In genomic region chr6:128124222-128124971, GRCm38 (mm10) we compare ENCODE assay signal across 8 mouse cellular contexts. TPM values are rescaled to one million over a fixed set of nuclear protein-coding genes. Genes with fewer than 3 reads are reported as not detected.
A peak's percentile ranks its signal among the peaks of the same experiment; 100 is the strongest.
DNase-seq lines count a peak whose midpoint lies in the region; ATAC-seq and TF ChIP-seq lines count a peak whose summit lies in the region.

No protein-coding gene starts in this region.

- 8% methylated on average over 10 of the region's 10 CpGs for WGBS in heart, embryonic 14.5 days
- WGBS in kidney, postnatal 0 days: 32% methylated on average over 10 of the region's 10 CpGs

- peak overlapping the region; percentile 54; the same call in 1 of the 2 replicates for H3K9ac ChIP-seq in heart, embryonic 14.5 days (ENCODE audit: low read length)
- H3K9ac ChIP-seq in kidney, postnatal 0 days (ENCODE audit: low read depth, low read length): no peak overlapping the region

- DNase-seq in gastrocnemius, adult 2 months: no peak
- DNase-seq in gastrocnemius, adult 8-10 months (ENCODE audit: low spot score in 2 of 2): no peak
- peak; percentile 75 for DNase-seq in kidney, postnatal 0 days (ENCODE audit: low spot score)
- peak; percentile 83 for DNase-seq in lung, postnatal 14 days
- no peak for DNase-seq in cerebellum, postnatal 36 days

- peak; percentile 84 for ATAC-seq in heart, embryonic 14.5 days (ENCODE audit: insufficient number of reproducible peaks, insufficient read depth, low FRiP score, low read depth)
- ATAC-seq in kidney, postnatal 0 days (replicated peaks; ENCODE audit: low FRiP score, low read depth): peak; percentile 75
- ATAC-seq in inflammation-experienced regulatory T-cells, adult 6 months: no peak
- no peak for ATAC-seq in CD4-positive, CD25-positive, alpha-beta regulatory T cell, adult 4 months

- peak overlapping the region; percentile 36 for H3K4me3 ChIP-seq in gastrocnemius, adult 2 months
- no peak overlapping the region for H3K4me3 ChIP-seq in heart, embryonic 14.5 days (ENCODE audit: control insufficient read depth in 1 of 2, insufficient read depth in 1 of 2, low read depth in 1 of 2, low read length in 2 of 2)
- no peak overlapping the region for H3K4me3 ChIP-seq in kidney, postnatal 0 days (replicated peaks; ENCODE audit: low read depth, low read length)

- no peak for TF ChIP-seq CTCF in gastrocnemius, adult 2 months (IDR thresholded peaks at IDR 0.05)
- TF ChIP-seq CTCF in kidney, postnatal 0 days (IDR thresholded peaks at IDR 0.05; ENCODE audit: low read depth): no peak

- peak overlapping the region; percentile 82 for H3K27ac ChIP-seq in gastrocnemius, adult 2 months
- H3K27ac ChIP-seq in heart, embryonic 14.5 days (replicated peaks in 1 of 2; ENCODE audit: control insufficient read depth in 1 of 2, insufficient read depth in 1 of 2, low read depth in 2 of 2, low read length in 2 of 2): peak overlapping the region; percentile 74 to 77
- H3K27ac ChIP-seq in kidney, postnatal 0 days: peak overlapping the region; percentile 78

- no peaks in the 10 kb centered on the region for H3K9me3 ChIP-seq in heart, embryonic 14.5 days (ENCODE audit: control insufficient read depth, low read length)
- H3K9me3 ChIP-seq in kidney, postnatal 0 days (replicated peaks; ENCODE audit: low read length): no peaks in the 10 kb centered on the region

- H3K27me3 ChIP-seq in heart, embryonic 14.5 days (ENCODE audit: control insufficient read depth, insufficient read depth, low read length): no peaks in the 10 kb centered on the region
- no peaks in the 10 kb centered on the region for H3K27me3 ChIP-seq in kidney, postnatal 0 days (ENCODE audit: insufficient read depth, low read length)

- peak overlapping the region; percentile 15 for H3K4me2 ChIP-seq in heart, embryonic 14.5 days (ENCODE audit: low read length)
- no peak overlapping the region for H3K4me2 ChIP-seq in kidney, postnatal 0 days (ENCODE audit: low read length)

- H3K4me1 ChIP-seq in heart, embryonic 14.5 days (ENCODE audit: control insufficient read depth in 2 of 2, insufficient read depth in 2 of 2, low read length in 2 of 2): peaks cover 52 to 63% of the 10 kb centered on the region in 2 experiments
- H3K4me1 ChIP-seq in kidney, postnatal 0 days (replicated peaks; ENCODE audit: insufficient read depth, low read length): peaks cover 33% of the 10 kb centered on the region

- peaks cover 18% of the 10 kb centered on the region for H3K36me3 ChIP-seq in heart, embryonic 14.5 days (ENCODE audit: control insufficient read depth, insufficient read depth, low read length)
- no peaks in the 10 kb centered on the region for H3K36me3 ChIP-seq in kidney, postnatal 0 days (ENCODE audit: insufficient read depth, low read length)

- intact Hi-C loops in gastrocnemius, adult 2 months (cut with DNase I): no loop called here

RNA-seq across cellular contexts. Expression of gene Tspan9, which starts 19.0 kb away (rescaled TPM):
- total RNA-seq in gastrocnemius, adult 2 months (2021): 10 to 100 TPM; 21.8 to 41.9 TPM
- total RNA-seq in gastrocnemius, adult 8-10 months (2022): 10 to 100 TPM; 27.4 to 36.6 (median 31.5) TPM
- polyA plus RNA-seq in heart, embryonic 14.5 days (2014; fragmentation: Nextera tagmentation; extraction: Ambion mirVana): 142 and 143 TPM in 2 replicates
- polyA plus RNA-seq in kidney, postnatal 0 days (2015; fragmentation: Nextera tagmentation; extraction: Ambion mirVana): 102 and 131 TPM in 2 replicates
- polyA plus RNA-seq in inflammation-experienced regulatory T-cells, adult 6 months (2017; shearing (Covaris generic)): 1 to 10 TPM in 1 of 3 experiments, under 1 TPM in 1, not detected in 1; 0.36 to 1.3 TPM
- under 1 TPM; 0.41 to 0.44 TPM for polyA plus RNA-seq in CD4-positive, CD25-positive, alpha-beta regulatory T cell, adult 4 months (2017; shearing (Covaris generic))

Comparison
In these comparisons a context has a peak if more than half of its experiments do, and no peak if none do; other contexts are left out.
1. DNase-seq: peak in kidney, postnatal 0 days (single experiment) and lung, postnatal 14 days (single experiment); none in gastrocnemius, adult 2 months (single experiment), gastrocnemius, adult 8-10 months (0 of 2) and cerebellum, postnatal 36 days (0 of 2).
2. ATAC-seq: peak in heart, embryonic 14.5 days (single experiment) and kidney, postnatal 0 days (single experiment); none in inflammation-experienced regulatory T-cells, adult 6 months (single experiment) and CD4-positive, CD25-positive, alpha-beta regulatory T cell, adult 4 months (single experiment).
3. RNA of gene Tspan9, which starts 19.0 kb away (polyA plus RNA-seq): 142 to 143 TPM in heart, embryonic 14.5 days and 102 to 131 TPM in kidney, postnatal 0 days; 0.41 to 0.44 TPM in CD4-positive, CD25-positive, alpha-beta regulatory T cell, adult 4 months and 0.36 to 1.3 TPM in inflammation-experienced regulatory T-cells, adult 6 months; every median in the first group is over 10 times any median in the second.
4. Peak in every context shown above with its lines, with median percentiles within 50 percentile points of each other: H3K27ac ChIP-seq.